Mouse (Mus musculus): ENCODE results near the gene Gal3st1. TPM values are rescaled to one million over a fixed set of nuclear protein-coding genes. Genes with fewer than 3 reads are reported as not detected.
A peak's percentile ranks its signal among the peaks of the same experiment; 100 is the strongest.
"Not testable (repeated sequence)": the region's sequence is repeated elsewhere in the genome, so short reads cannot be mapped to it uniquely, and the experiment has no call there.

Gene Gal3st1
- polyA plus RNA-seq, 1 experiment: 1.1 TPM

- no peak for DNase-seq (ENCODE audit: low read depth)
Observed at GRCm38 (mm10) chr11:3982275-3983209, 894 bp upstream of the Gal3st1 start.

GRCm38 (mm10) chr11:3983863-3984745 lies 668 bp downstream of the Gal3st1 start:
- DNase-seq (ENCODE audit: low read depth): no peak

DNA sequence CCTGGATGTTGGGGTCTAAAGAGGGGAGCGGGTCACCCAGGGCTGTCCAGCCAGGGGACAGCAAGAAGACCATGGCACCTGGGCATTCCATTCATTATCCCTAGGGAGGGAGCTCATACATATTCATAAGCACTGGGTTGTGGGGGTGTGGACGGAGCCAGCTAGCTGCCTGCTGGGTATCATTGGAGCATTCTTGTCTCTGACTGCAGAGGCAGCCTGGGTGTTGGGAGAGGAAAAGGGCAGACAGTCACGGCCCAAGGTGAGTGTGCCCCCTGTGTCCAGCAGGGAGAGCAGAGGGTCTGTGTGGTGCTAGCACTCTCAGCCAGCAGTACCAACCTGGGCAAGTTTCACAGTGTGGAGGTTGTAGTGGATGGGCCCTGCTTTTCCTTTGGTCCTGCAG lies 6.3 kb downstream of the Gal3st1 start:
- DNase-seq (ENCODE audit: low read depth): no peak

DNA sequence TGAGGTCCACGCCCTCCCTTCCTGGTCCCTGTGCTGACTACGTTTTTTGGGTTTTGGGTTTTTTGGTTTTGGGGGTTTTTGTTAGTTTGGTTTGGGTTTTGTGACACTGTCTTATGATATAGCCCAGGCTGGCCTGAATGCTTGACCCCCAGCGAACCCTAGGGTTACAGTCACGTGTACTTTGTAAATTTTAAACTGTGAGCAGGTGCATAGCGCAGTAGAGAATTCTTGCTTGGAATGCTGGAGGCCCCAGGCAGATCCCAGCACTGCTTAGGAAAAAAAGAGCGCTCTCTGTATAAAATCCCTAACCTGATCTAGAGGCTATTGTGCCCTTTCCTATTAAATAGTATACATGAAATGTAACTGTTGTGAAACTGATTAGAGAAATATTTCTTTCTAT lies 9.7 kb downstream of the Gal3st1 start:
- DNase-seq (ENCODE audit: low read depth): no peak

DNA sequence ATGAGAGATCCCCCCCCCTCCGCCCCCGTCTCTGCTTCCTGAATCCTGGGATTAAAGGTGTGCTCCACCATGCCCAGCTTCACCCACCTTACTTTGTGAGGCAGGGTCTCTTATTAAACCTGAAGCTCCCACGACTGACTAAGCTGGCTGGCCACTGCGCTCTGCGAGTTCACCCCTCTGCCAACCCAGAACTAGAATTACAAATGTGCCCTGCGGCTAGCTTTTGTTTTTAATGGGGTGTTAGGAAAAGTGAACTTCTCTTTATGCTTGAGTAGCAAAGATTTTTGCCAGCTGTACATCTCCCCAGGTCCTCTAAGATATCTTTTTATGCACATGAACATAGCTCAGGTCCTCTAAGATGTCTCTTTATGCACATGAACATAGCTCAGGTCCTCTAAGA lies 10.5 kb downstream of the Gal3st1 start:
- DNase-seq (ENCODE audit: low read depth): no peak

DNA sequence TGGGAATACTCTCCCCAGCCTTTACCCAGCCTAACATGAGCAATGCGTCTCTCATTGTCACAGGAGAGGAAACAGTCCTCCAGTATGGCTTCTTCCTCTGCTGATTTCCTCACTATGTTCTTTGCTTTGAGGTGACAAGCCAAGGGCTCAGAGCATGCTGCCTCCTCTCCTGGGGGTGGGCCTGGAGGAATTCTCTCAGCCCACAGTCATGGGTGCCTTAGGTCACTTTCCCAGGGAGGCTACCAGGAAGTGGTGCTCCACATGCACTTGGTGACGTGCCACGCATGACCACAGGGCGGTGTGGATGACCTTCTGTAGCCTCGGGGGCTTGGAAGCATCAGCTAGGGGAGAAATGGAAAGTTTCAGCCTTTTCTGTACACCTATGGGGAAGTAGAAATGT lies 12.1 kb downstream of the Gal3st1 start:
- no peak for DNase-seq (ENCODE audit: low read depth)

- DNase-seq (ENCODE audit: low read depth): no peak
Observed at GRCm38 (mm10) chr11:3996840-3997239, 13.4 kb downstream of the Gal3st1 start.

DNA sequence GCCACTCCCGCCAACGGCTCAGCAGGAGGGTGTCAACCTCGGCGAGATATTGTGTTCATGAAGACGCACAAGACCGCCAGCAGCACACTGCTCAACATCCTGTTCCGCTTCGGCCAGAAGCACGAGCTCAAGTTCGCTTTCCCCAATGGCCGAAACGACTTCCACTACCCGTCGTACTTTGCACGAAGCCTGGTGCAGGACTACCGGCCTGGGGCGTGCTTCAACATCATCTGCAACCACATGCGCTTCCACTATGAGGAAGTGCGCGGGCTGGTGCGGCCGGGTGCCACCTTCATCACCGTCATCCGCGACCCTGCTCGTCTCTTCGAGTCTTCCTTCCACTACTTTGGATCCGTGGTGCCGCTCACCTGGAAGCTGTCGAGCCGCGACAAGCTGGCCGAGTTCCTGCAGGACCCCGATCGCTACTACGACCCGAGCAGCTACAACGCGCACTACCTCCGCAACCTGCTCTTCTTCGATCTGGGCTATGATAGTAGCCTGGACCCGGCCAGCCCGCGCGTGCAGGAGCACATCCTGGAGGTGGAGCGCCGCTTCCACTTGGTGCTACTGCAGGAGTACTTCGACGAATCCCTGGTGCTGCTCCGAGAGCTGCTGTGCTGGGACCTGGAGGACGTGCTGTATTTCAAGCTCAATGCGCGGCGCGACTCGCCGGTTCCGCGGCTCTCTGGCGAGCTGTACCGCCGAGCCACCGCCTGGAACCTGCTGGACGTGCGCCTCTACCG lies 14.7 kb downstream of the Gal3st1 start:
- DNase-seq (ENCODE audit: low read depth): no peak

DNA sequence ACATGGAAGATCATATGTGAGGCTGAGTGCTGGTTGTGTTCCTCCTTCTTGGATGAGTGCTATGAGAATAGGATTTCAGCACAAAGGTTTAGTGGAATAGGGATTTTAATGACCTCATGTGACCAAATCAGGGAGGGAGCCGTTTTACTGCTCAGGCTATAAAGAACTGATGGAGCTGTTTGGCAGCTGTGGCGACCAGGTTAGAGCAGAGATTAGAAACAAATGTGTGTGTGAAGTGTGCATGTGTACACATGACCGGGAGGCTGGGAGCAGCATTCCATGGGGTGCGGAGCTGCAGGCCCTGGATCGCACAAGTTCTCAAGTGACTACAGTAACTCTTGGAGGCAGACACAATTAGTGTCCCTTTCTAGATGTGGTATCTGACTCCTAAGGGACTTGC lies 16.1 kb downstream of the Gal3st1 start:
- DNase-seq (ENCODE audit: low read depth): no peak

GRCm38 (mm10) chr11:4001603-4002002 lies 18.2 kb downstream of the Gal3st1 start:
- no peak for DNase-seq (ENCODE audit: low read depth)

- DNase-seq (ENCODE audit: low read depth): no peak
Observed at GRCm38 (mm10) chr11:4005220-4005805, 21.9 kb downstream of the Gal3st1 start.

DNA sequence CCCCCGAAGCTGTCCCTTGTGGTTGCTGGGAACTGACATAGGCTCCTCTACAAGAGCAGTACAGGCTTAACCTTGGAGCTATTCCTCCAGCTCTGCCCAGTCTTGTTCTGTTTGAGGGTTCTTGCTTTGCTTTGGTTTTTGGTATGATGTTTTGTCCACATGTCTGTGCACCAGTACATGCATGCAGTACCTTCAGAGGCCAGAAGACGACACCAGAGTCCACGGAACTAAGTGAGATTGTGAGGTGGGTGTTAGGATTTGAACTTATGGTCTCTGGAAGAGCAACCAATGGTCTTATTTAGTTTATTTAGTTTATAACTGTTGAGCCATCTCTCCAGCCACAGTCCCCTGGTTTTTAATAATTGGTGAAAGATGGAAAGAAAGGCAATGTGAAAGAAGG lies 23.0 kb downstream of the Gal3st1 start:
- DNase-seq (ENCODE audit: low read depth): no peak

DNA sequence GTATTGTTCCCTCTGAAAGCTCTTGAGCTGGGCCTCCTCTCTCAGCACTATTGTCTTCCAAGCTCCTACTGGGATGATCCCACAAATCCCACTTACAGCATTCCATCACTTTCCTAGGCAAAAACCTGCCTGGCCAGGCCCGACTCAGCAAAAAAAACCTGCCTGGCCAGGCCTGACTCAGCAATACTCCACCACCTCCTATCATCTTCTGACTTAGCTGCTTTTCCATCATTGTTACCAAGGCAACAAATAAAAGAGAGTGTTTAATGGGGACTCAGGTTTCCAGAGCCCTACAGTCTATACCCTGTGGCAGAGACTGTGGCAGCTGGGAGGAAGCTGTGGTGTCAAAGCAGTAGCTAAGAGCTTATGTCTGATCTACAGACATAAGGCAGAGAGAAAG lies 29.2 kb downstream of the Gal3st1 start:
- no peak for DNase-seq (ENCODE audit: low read depth)

- DNase-seq (ENCODE audit: low read depth): not testable (repeated sequence)
Observed at GRCm38 (mm10) chr11:4015796-4016195, 32.4 kb downstream of the Gal3st1 start.

GRCm38 (mm10) chr11:4022111-4022510 lies 38.7 kb downstream of the Gal3st1 start:
- not testable (repeated sequence) for DNase-seq (ENCODE audit: low read depth)

DNA sequence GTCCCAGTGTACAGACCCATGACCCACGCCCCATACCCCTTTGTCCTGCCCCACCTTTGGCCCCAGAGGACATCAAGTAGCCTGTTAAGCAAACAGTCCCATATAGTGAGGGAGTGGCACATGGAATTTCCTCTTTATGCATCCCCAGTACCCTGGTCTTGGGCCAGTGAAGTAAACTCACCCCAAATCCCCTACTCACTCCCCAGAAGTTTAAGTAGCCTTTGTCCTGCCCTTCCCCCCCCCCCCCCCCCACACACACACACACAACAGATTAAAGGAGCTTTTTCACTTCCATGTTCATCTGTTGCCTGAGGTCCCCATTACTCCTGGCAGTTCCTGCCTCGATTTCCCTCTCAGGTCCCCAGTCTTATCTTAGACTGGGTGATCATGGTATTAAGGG lies 39.9 kb downstream of the Gal3st1 start:
- no peak for DNase-seq (ENCODE audit: low read depth)

DNA sequence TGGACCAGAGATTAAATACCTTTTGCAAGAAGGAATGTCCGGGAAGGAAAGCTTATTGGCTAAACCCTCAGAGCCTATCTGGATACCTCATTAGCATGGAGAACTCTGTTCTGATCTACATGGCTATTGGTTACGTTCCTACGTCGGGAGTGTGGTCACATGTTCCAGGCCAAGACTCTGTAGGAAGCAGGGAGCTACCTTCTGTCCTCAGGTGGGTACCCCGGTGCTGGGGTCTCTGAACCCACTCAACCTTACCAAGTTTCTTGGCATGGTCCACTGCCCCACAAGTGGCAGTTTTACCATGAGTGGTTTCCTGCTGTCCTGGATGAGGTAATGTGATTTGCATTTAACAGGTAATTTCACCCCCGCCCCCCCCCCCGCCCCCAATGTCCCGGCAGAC lies 43.6 kb downstream of the Gal3st1 start:
- DNase-seq (ENCODE audit: low read depth): no peak

DNA sequence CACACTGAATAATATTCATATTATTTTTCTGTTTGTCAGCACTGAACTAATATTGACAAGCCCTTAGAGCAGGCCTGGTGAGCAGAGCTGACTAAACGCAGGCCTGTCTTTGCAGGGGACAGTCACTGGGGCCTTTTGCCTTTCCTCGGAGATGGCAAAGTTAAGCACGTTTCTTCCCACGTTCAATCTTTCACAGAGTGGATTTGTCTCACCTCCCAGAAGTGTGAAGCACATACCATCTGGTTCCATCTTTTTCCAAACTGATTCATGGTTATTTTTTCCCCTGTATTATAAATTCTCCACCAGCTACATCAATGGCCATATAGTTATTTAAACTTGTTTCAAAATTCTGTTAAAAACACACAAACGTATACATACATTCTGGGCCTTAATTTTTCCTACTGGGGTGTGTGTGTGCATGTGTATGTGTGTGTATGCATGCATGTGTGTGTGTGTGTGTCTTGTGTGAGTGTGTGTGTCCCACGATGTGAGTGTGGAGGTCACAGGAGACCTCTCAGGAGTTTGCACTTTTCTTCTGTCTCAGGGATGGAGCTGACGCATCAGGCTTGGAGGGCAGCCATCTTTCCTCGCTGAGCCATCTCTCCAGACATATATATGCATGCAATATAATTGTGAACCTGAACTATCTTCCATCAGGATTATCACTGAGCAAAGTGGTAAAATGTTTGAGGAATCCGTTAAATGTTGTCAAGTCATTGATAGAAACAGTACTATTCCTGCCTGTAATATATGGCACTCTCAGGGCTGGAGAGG lies 44.3 kb downstream of the Gal3st1 start:
- no peak for DNase-seq (ENCODE audit: low read depth)

- no peak for DNase-seq (ENCODE audit: low read depth)
Observed at GRCm38 (mm10) chr11:4029343-4029742, 45.9 kb downstream of the Gal3st1 start.

GRCm38 (mm10) chr11:4031126-4031941 lies 47.9 kb downstream of the Gal3st1 start, which contains the start of gene Sec14l4:
TSS of gene Sec14l4 (plus strand) at chr11:4031462.
- DNase-seq (ENCODE audit: low read depth): peak; percentile 85

Measured in gonadal fat pad, adult 2 months (tissue).